Mouse (Mus musculus) cerebellum, adult 2 months (tissue): Measurements from ENCODE around the gene Txnrd3.

Experiments used
- CTCF ChIP-seq: fragments of 200-500 bp; IDR thresholded peaks from 2 replicates; pipeline ENCODE4 v1.5.1; 2011; ENCODE audit warnings: low read depth, mild to moderate bottlenecking, control low read depth, low read length, moderate library complexity, borderline replicate concordance; ENCODE audit not compliant: insufficient read depth
- POLR2A ChIP-seq: fragments of 200-500 bp; IDR thresholded peaks from 2 replicates; pipeline ENCODE4 v1.6.1; 2011; ENCODE audit warnings: low read length, control low read depth, borderline replicate concordance; ENCODE audit not compliant: insufficient read depth

GRCm38 (mm10) chr6:89595777-89596146 is 48.0 kb upstream of the Txnrd3 start:
- TF ChIP-seq CTCF (no peak), POLR2A (no peak)
